In genomic region chr17:31808082-31808875, GRCm38 (mm10) we compare ENCODE assay signal across 11 mouse cellular contexts. TPM values are rescaled to one million over a fixed set of nuclear protein-coding genes. Genes with fewer than 3 reads are reported as not detected.
DNase-seq lines count a peak whose midpoint lies in the region; ATAC-seq and TF ChIP-seq lines count a peak whose summit lies in the region.
"Had no signal": no experiment of that assay in that cellular context is flagged by ENCODE, and none has a peak within 500 bp of the region (broad histone marks: within the 10 kb centered on the region; RNA-seq: fewer than 3 reads in every experiment).

No protein-coding gene starts in this region.

- H3K36me3 ChIP-seq in heart, postnatal 0 days (replicated peaks; ENCODE audit: control insufficient read depth, insufficient read depth, low read length), result no peaks in the 10 kb centered on the region
- no peaks in the 10 kb centered on the region for H3K36me3 ChIP-seq in heart, adult 2 months (ENCODE audit: control insufficient read depth, insufficient read depth, low read length)
- no peaks in the 10 kb centered on the region for H3K36me3 ChIP-seq in embryonic facial prominence, embryonic 10.5 days (replicated peaks)
- H3K36me3 ChIP-seq in midbrain, postnatal 0 days (ENCODE audit: insufficient read depth, low read length), result no peaks in the 10 kb centered on the region

- no peaks in the 10 kb centered on the region for H3K9me3 ChIP-seq in heart, postnatal 0 days (replicated peaks; ENCODE audit: control insufficient read depth, low read length)
- H3K9me3 ChIP-seq in embryonic facial prominence, embryonic 10.5 days, result no peaks in the 10 kb centered on the region
- no peaks in the 10 kb centered on the region for H3K9me3 ChIP-seq in midbrain, postnatal 0 days (ENCODE audit: low read length)

- 0 out of 2 replicates have a peak, but pooled peaks have one; percentile 53 for ATAC-seq in heart, postnatal 0 days (ENCODE audit: insufficient read depth, low read depth)
- ATAC-seq in midbrain, postnatal 0 days (ENCODE audit: low FRiP score), result no peak
- ATAC-seq: intestine, postnatal 0 days had no signal

- no peaks in the 10 kb centered on the region; the same call in 1 of the 2 replicates for H3K4me1 ChIP-seq in heart, postnatal 0 days (ENCODE audit: control insufficient read depth, insufficient read depth)
- H3K4me1 ChIP-seq in heart, adult 2 months (ENCODE audit: control insufficient read depth, insufficient read depth, low read length), result no peaks in the 10 kb centered on the region
- peaks cover 48% of the 10 kb centered on the region for H3K4me1 ChIP-seq in embryonic facial prominence, embryonic 10.5 days
- no peaks in the 10 kb centered on the region for H3K4me1 ChIP-seq in midbrain, postnatal 0 days (ENCODE audit: insufficient read depth, low read length)

- H3K4me3 ChIP-seq in heart, postnatal 0 days (ENCODE audit: low read depth, low read length), result no peak overlapping the region
- H3K4me3 ChIP-seq in heart, adult 2 months, result no peak overlapping the region
- H3K4me3 ChIP-seq in embryonic facial prominence, embryonic 10.5 days, result no peak overlapping the region
- H3K4me3 ChIP-seq in midbrain, postnatal 0 days (ENCODE audit: low read depth, low read length), result no peak overlapping the region

- H3K27ac ChIP-seq in heart, postnatal 0 days (ENCODE audit: low read depth), result no peak overlapping the region
- H3K27ac ChIP-seq in heart, adult 2 months, result no peak overlapping the region
- H3K27ac ChIP-seq in embryonic facial prominence, embryonic 10.5 days (replicated peaks), result peak overlapping the region; percentile 86
- H3K27ac ChIP-seq in midbrain, postnatal 0 days (ENCODE audit: low read depth, low read length), result no peak overlapping the region

- peak; percentile 21 for DNase-seq in heart, postnatal 0 days (ENCODE audit: low spot score)
- DNase-seq in heart, adult 2 months, result no peak
- DNase-seq in ES-CJ7 (ENCODE audit: low read depth, low spot score), result peak; percentile 99
- peak; percentile 89 for DNase-seq in embryonic facial prominence, embryonic 10.5 days (ENCODE audit: low spot score)
- peak; percentile 30 for DNase-seq in lung, postnatal 10 days
- no peak for DNase-seq in thymus, adult 18-20 months
- no peak for DNase-seq in midbrain, postnatal 0 days (ENCODE audit: low spot score)
- DNase-seq in cerebellum, postnatal 4 days (ENCODE audit: low spot score in 2 of 2), result no peak
- DNase-seq: cerebellum, adult 8-10 months; right cerebral cortex, postnatal 14 days had no signal

- no peaks in the 10 kb centered on the region for H3K27me3 ChIP-seq in heart, postnatal 0 days (ENCODE audit: control insufficient read depth, insufficient read depth, low read length)
- no peaks in the 10 kb centered on the region for H3K27me3 ChIP-seq in heart, adult 2 months (ENCODE audit: control insufficient read depth, insufficient read depth, low read length)
- H3K27me3 ChIP-seq in embryonic facial prominence, embryonic 10.5 days (replicated peaks; ENCODE audit: low read depth, poor library complexity, severe bottlenecking), result 0 out of 2 replicates have a peak, but pooled peaks cover 5% of the 10 kb centered on the region
- no peaks in the 10 kb centered on the region for H3K27me3 ChIP-seq in midbrain, postnatal 0 days (ENCODE audit: insufficient read depth, low read length)

- TF ChIP-seq EP300 in heart, postnatal 0 days (IDR thresholded peaks at IDR 0.05; ENCODE audit: low read depth), result no peak
- no peak for TF ChIP-seq EP300 in heart, adult 2 months (IDR thresholded peaks at IDR 0.05; ENCODE audit: insufficient read depth, low read depth, low read length)

- H3K4me2 ChIP-seq in heart, postnatal 0 days (ENCODE audit: low read depth, low read length), result no peak overlapping the region
- H3K4me2 ChIP-seq in midbrain, postnatal 0 days (ENCODE audit: low read depth, low read length, poor library complexity, severe bottlenecking), result no peak overlapping the region

- H3K79me2 ChIP-seq in heart, adult 2 months (replicated peaks; ENCODE audit: control insufficient read depth, insufficient read depth, low read length), result no peaks in the 10 kb centered on the region

- intact Hi-C loops in heart, adult 2 months (cut with DNase I), result no loop called here

- H3K9ac ChIP-seq in heart, postnatal 0 days (replicated peaks; ENCODE audit: low read depth, low read length), result no peak overlapping the region
- no peak overlapping the region for H3K9ac ChIP-seq in heart, adult 2 months (ENCODE audit: low read depth, low read length)
- no peak overlapping the region for H3K9ac ChIP-seq in midbrain, postnatal 0 days (replicated peaks; ENCODE audit: low read length, poor library complexity, severe bottlenecking)

- WGBS in heart, postnatal 0 days, result 55% methylated on average over 10 of the region's 10 CpGs
- 61% methylated on average over 10 of the region's 10 CpGs for WGBS in heart, adult 2 months
- WGBS in embryonic facial prominence, embryonic 10.5 days, result 22% methylated on average over 10 of the region's 10 CpGs
- 67% methylated on average over 10 of the region's 10 CpGs for WGBS in midbrain, postnatal 0 days

- no peak for TF ChIP-seq POLR2A in heart, adult 2 months (IDR thresholded peaks at IDR 0.05; ENCODE audit: insufficient read depth, low read depth, low read length)

- TF ChIP-seq CTCF in heart, postnatal 0 days (IDR thresholded peaks at IDR 0.05; ENCODE audit: low read depth), result no peak
- no peak for TF ChIP-seq CTCF in heart, adult 2 months (IDR thresholded peaks at IDR 0.05)
- no peak for TF ChIP-seq CTCF in midbrain, postnatal 0 days (IDR thresholded peaks at IDR 0.05)

RNA-seq across cellular contexts. Expression of gene Sik1, which starts 47.3 kb away (rescaled TPM):
- 31.9 and 47.6 TPM in 2 replicates for total RNA-seq in heart, postnatal 0 days (2014; rRNA removed; ENCODE audit: low replicate concordance)
- polyA plus RNA-seq in heart, postnatal 0 days (2015; fragmentation: Nextera tagmentation; extraction: Ambion mirVana), result 7.7 and 10.9 TPM in 2 replicates
- total RNA-seq in heart, adult 2 months (2021), result 10 to 100 TPM; 39.6 to 62.7 TPM
- polyA plus RNA-seq in heart, adult 2 months (2012; rRNA removed), result 15.4 and 21.0 TPM in 2 replicates
- polyA plus RNA-seq in embryonic facial prominence, embryonic 10.5 days (2016; fragmentation: Nextera tagmentation; extraction: Ambion mirVana), result 12.7 and 15.5 TPM in 2 replicates
- total RNA-seq in midbrain, postnatal 0 days (2014; rRNA removed), result 48.5 and 54.2 TPM in 2 replicates
- 17.6 and 22.3 TPM in 2 replicates for polyA plus RNA-seq in midbrain, postnatal 0 days (2015; fragmentation: Nextera tagmentation; extraction: Ambion mirVana)

Comparison
In these comparisons a context has a peak if more than half of its experiments do, and no peak if none do; other contexts are left out.
1. DNase-seq: peak in heart, postnatal 0 days (single experiment), ES-CJ7 (single experiment), embryonic facial prominence, embryonic 10.5 days (single experiment) and lung, postnatal 10 days (single experiment); none in heart, adult 2 months (0 of 2), thymus, adult 18-20 months (0 of 2), midbrain, postnatal 0 days (single experiment) and cerebellum, postnatal 4 days (0 of 2).